Mouse (Mus musculus) kidney, embryonic 15.5 days (tissue): ENCODE results near the gene Rgs8. TPM values are rescaled to one million over a fixed set of nuclear protein-coding genes. Genes with fewer than 3 reads are reported as not detected.

ENCODE experiments used
- ATAC-seq: fragments of 200-750 bp; cut with Nextera tagmentation; replicated peaks from 2 replicates; pipeline ENCODE4 v1.8.0; 2017; ENCODE audit warnings: moderate TSS enrichment; ENCODE audit not compliant: low FRiP score
- H3K27ac ChIP-seq: fragments of 300-500 bp; sonication (generic); 2 replicates; pipeline ENCODE4 v1.5.1; 2015; ENCODE audit warnings: mild to moderate bottlenecking, inconsistent platforms
- H3K27me3 ChIP-seq: fragments of 300-500 bp; sonication (generic); 2 replicates; pipeline ENCODE4 v1.6.1; 2015; ENCODE audit warnings: inconsistent platforms
- H3K36me3 ChIP-seq: fragments of 300-500 bp; sonication (generic); 2 replicates; pipeline ENCODE4 v1.6.1; 2015; ENCODE audit warnings: inconsistent platforms
- H3K4me1 ChIP-seq: fragments of 300-500 bp; sonication (generic); 2 replicates; pipeline ENCODE4 v1.6.1; 2015; ENCODE audit warnings: inconsistent platforms
- H3K4me2 ChIP-seq: fragments of 300-500 bp; sonication (generic); 2 replicates; pipeline ENCODE4 v1.6.1; 2015; ENCODE audit warnings: moderate library complexity, mild to moderate bottlenecking, inconsistent platforms
- H3K4me3 ChIP-seq: fragments of 300-500 bp; sonication (generic); replicated peaks from 2 replicates; pipeline ENCODE4 v1.5.1; 2015; ENCODE audit warnings: mild to moderate bottlenecking, inconsistent platforms
- H3K9ac ChIP-seq: fragments of 300-500 bp; sonication (generic); 2 replicates; pipeline ENCODE4 v1.6.1; 2015; ENCODE audit warnings: mild to moderate bottlenecking, inconsistent platforms
- H3K9me3 ChIP-seq: fragments of 300-500 bp; sonication (generic); replicated peaks from 2 replicates; pipeline ENCODE4 v1.6.1; 2016; ENCODE audit warnings: inconsistent platforms
- WGBS: fragments of 180-500 bp; shearing (Covaris S2); methylation state at CpG from one replicate; pipeline ENCODE4 v1.1.7; 2015; ENCODE audit warnings: mixed read lengths; 5-methylcytosine and 5-hydroxymethylcytosine counted together
- polyA plus RNA-seq: library from polyadenylated mRNA; unstranded; fragments of >200 nt; fragmentation: Nextera tagmentation; extraction: Ambion mirVana; gene quantifications from 2 replicates; pipeline ENCODE4 v1.2.1, GENCODE M21; 2015

Gene Rgs8
- polyA plus RNA-seq, result 0.10 and 0.14 TPM in 2 replicates

DNA sequence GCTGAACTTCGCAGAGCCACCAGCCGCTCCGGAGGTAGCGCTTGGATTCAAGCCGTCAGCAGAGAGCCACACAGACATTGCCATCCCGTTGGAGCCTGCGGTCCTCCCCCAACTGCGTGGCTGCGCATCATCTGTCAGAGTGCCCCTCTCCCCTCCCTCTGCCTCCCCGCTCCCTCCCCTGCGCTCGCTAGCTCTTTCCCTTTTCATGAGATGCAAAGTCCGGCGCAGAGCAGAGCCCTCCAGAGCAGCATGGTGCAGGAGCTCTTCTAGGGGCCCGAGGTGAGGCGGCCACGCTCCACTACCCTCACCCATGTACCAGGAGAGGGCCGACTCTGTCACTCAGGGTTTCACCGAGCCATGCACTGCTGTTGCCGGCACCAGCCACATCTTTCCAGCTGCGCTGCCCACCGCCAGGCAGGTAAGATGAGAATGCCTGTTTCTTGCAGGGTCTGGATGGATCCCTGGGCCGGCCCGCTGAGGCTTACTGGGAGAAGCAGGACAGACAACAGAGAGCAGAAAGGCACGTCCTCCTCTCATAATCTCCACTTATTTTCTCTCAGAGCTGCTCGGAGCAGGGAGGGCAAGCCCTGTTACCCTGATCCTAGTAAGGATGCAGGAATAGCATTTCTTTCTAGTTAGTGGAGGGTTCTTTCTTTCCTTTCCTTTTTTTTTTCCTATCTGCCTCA, at the start of gene Rgs8:
Rgs8 (plus strand) TSS at position 88 of the 686 bp plus-strand sequence.
- no peaks in the 10 kb centered on the region for H3K36me3 ChIP-seq
- H3K4me3 ChIP-seq, result peak within 1 kb of the TSS; percentile 36
- peak within 1 kb of the TSS; percentile 62 for H3K4me2 ChIP-seq
- no peak within 1 kb of the TSS for H3K27ac ChIP-seq
- peaks cover 17% of the 10 kb centered on the region for H3K4me1 ChIP-seq
- peaks cover 46% of the 10 kb centered on the region for H3K27me3 ChIP-seq
- WGBS, result 3% methylated on average over 26 of the region's 26 CpGs
- no peaks in the 10 kb centered on the region for H3K9me3 ChIP-seq
- H3K9ac ChIP-seq, result peak within 1 kb of the TSS; percentile 30; the same call in 1 of the 2 replicates
- ATAC-seq, result peak; percentile 95

DNA sequence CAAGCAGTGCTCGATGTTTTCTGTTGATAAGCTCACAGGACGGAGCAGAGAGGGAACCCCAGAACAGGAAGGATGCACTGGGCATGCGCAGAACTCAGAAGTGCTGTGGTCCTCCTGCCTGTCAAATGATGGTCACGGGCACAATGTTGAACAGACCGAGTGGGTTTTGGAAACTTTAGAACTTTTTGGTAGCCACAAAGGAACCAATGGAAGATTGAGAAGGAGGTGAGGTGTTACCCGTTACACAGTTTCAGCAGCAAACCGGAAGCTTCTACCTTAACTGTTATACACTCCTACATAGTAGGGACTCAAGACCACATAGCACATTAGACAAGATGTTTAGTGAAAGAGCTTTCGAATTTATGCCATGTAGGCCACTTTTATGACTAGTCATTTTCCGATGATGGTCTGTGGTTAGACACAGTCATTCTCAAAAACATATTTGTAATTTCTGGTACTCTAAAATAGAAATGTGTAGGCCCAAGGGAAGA, 35.4 kb upstream of the Rgs8 start:
- 93% methylated on average over 9 of the region's 9 CpGs for WGBS
- no peak for ATAC-seq

DNA sequence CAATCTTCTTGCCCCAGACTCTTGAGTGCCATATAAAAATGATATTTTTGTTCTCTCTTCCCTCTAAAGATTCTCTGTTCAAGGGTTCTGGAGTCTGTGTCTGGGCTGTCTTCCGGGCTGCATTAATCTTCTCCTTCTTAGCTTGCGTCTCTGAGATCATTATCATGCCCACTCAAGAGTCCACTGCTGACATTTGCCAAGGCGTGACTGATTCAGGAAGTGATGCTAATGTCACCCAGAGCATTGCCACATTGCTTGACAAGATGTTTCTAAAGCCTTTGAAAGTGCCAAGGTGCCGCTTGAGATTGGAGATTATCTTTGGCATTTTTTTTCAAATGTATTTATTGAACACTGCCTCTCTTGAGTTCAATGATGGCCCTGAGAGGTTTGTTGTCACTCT, 29.8 kb upstream of the Rgs8 start:
- Histone ChIP-seq H3K9me3 (no peaks in the 10 kb centered on the region), H3K4me3 (no peak overlapping the region), H3K4me2 (no peak overlapping the region), H3K9ac (no peak overlapping the region), H3K27me3 (no peaks in the 10 kb centered on the region), H3K4me1 (no peaks in the 10 kb centered on the region), H3K27ac (no peak overlapping the region), H3K36me3 (no peaks in the 10 kb centered on the region)
- no peak for ATAC-seq
- WGBS, result 82% methylated on average over 4 of the region's 4 CpGs

More for the DNA sequence above, 35.4 kb upstream of the Rgs8 start:
- no peaks in the 10 kb centered on the region for H3K9me3 ChIP-seq
- no peaks in the 10 kb centered on the region for H3K4me1 ChIP-seq
- H3K4me3 ChIP-seq, result no peak overlapping the region
- H3K27me3 ChIP-seq, result no peaks in the 10 kb centered on the region
- no peak overlapping the region for H3K27ac ChIP-seq
- no peak overlapping the region for H3K9ac ChIP-seq
- no peak overlapping the region for H3K4me2 ChIP-seq
- no peaks in the 10 kb centered on the region for H3K36me3 ChIP-seq

DNA sequence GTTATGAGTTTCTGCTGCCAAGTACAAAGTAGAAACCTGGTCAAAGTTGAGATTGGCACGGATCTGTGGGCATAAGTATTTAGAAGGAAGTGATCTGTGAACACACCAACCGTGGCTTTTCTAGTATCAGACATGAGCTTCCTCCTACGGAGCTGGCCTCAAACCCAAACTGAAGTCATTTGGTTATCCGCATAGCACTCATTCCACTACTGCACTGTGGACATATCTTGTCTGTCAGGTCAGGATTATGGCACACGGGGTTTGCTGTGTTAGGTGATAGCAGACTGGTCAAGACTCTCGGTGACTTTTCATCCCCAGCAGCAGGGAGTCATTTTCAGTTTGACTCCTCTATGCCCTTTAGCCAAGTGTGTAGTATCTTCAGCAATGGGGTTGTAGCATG, 20.1 kb upstream of the Rgs8 start:
- no peak overlapping the region for H3K4me2 ChIP-seq
- H3K9me3 ChIP-seq, result no peaks in the 10 kb centered on the region
- ATAC-seq, result no peak
- H3K27ac ChIP-seq, result no peak overlapping the region
- no peak overlapping the region for H3K4me3 ChIP-seq
- H3K9ac ChIP-seq, result no peak overlapping the region
- no peaks in the 10 kb centered on the region for H3K27me3 ChIP-seq
- no peaks in the 10 kb centered on the region for H3K36me3 ChIP-seq
- no peaks in the 10 kb centered on the region for H3K4me1 ChIP-seq
- WGBS, result 86% methylated on average over 6 of the region's 6 CpGs

DNA sequence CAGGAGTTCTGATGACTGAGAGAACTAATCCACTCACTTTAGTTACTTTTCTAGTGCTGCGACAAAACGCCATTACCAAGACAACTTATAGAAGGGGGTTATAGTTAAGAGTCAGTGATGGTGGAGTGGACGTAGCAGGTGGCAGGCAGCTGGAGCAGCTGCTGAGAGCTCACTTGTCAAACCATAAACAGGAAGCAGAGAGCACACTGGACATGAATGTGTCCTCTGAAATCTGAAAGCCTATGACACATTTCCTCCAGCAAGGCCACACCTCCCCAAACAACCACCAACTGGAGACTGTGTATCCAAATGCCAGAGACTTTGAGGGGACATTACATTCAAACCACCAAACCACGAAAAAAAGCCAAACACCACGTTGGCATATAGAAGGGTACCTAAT, 17.8 kb upstream of the Rgs8 start:
- Histone ChIP-seq H3K9ac (no peak overlapping the region), H3K9me3 (no peaks in the 10 kb centered on the region), H3K4me3 (no peak overlapping the region), H3K27me3 (no peaks in the 10 kb centered on the region), H3K4me1 (no peaks in the 10 kb centered on the region), H3K36me3 (no peaks in the 10 kb centered on the region), H3K4me2 (no peak overlapping the region), H3K27ac (no peak overlapping the region)
- WGBS, result 84% methylated on average over 5 of the region's 5 CpGs
- no peak for ATAC-seq

DNA sequence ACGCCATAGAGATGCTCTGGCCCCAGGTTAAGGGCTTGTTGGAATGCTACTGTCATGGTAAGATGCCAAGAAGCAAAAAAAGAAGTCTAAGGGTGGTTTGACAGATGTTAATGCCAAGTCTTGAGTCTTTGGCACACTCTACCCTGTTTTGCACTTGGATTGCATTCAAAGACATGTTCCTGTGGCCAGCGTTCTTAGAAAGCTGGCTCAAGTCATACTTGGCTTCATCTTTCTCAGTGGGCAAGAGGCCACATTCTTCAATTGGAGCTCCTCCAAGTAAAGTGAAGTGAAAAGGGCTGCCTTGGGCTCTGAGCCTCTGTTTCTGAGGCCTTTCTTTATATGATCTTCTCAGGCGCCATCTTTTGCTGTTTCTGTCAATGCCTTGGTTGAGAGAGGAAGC, 17.3 kb upstream of the Rgs8 start:
- Histone ChIP-seq H3K4me3 (no peak overlapping the region), H3K27ac (no peak overlapping the region)
- no peak for ATAC-seq

DNA sequence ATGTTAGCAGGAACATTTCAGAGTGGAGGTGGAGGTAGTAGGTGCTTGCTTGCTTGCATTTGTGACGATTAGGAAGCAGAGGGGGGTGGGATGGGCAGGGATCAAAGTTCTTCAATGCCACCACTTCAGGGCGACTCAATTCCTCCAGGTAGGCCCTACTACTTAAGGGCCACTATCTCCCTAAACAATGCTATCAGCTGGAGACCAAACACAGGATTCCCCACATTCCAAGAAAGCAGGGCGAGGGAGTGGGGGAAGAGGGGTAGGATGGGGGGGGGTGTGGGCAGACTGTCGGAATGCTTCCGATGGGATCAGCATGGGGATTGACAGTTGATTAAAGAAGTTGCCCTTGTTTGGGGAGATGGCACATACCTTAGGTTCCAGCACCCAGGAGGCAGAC, 16.0 kb upstream of the Rgs8 start:
- no peaks in the 10 kb centered on the region for H3K9me3 ChIP-seq
- H3K36me3 ChIP-seq, result no peaks in the 10 kb centered on the region
- H3K27ac ChIP-seq, result no peak overlapping the region
- no peaks in the 10 kb centered on the region for H3K27me3 ChIP-seq
- H3K4me3 ChIP-seq, result no peak overlapping the region
- no peak overlapping the region for H3K9ac ChIP-seq
- 79% methylated on average over 5 of the region's 5 CpGs for WGBS
- no peak overlapping the region for H3K4me2 ChIP-seq
- ATAC-seq, result no peak
- H3K4me1 ChIP-seq, result peaks cover 8% of the 10 kb centered on the region

More for the DNA sequence above, 17.3 kb upstream of the Rgs8 start:
- Histone ChIP-seq H3K4me2 (no peak overlapping the region), H3K27me3 (no peaks in the 10 kb centered on the region), H3K9ac (no peak overlapping the region), H3K9me3 (no peaks in the 10 kb centered on the region), H3K36me3 (no peaks in the 10 kb centered on the region), H3K4me1 (no peaks in the 10 kb centered on the region)
- 86% methylated on average over 3 of the region's 3 CpGs for WGBS

DNA sequence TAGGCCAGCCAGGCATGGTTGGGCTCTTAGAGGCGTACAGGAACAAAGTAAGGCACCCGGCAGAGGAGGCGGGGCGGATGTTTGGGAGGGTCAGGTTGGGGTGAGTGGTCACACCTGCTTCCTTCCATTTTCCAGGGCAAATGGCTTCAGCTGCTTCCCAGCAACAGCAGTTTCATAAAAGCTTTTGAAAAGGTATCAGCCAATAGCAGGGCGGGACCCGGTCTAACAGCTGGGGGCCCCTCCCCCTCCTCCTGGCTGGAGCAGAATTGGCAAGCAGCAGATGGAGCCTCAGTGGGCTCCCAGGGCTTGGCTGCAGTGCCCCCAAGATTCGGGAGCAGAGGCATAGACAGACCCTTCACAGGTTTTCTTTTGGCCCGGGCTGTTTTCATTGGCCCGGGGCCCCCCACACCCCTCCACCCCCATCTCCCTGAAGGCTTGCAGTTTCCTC, 11.3 kb upstream of the Rgs8 start:
- H3K36me3 ChIP-seq, result no peaks in the 10 kb centered on the region
- peaks cover 17% of the 10 kb centered on the region for H3K4me1 ChIP-seq
- H3K27me3 ChIP-seq, result no peaks in the 10 kb centered on the region
- H3K9ac ChIP-seq, result peak overlapping the region; percentile 26; the same call in 1 of the 2 replicates
- peak overlapping the region; percentile 58 for H3K4me2 ChIP-seq
- no peaks in the 10 kb centered on the region for H3K9me3 ChIP-seq
- peak overlapping the region; percentile 89 for H3K27ac ChIP-seq
- H3K4me3 ChIP-seq, result peak overlapping the region; percentile 29
- peak; percentile 87 for ATAC-seq
- under 1% methylated on average over 9 of the region's 9 CpGs for WGBS

DNA sequence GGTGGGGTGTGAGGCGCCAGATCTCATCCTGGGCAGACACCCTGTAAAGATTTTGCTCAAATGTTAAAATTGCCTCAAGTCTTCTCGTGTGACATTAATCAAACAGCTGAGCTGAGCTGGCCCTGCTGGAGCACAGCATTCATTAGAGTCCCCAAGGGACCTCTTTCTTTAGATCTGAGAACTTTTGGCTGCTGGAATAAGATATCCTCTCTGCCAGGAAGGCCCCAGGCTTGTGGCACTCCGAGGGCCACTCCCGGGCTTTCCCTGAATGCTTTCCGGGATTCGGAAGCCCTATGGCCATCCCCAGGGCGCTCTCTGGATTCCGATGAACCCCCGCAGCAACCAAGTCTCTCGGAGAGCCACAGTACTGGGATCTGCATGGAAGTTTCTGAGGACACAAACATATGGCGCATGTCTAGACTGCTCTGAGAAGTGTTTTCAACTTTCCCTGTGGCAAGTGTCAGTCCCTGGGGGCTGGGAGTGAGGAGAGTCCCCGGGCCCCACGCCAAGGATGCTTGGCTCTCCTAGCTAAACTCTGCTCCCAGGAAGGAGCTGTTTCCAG, 10.8 kb upstream of the Rgs8 start:
- ATAC-seq, result peak; percentile 77
- Histone ChIP-seq H3K9me3 (no peaks in the 10 kb centered on the region), H3K4me2 (peak overlapping the region; percentile 58), H3K27me3 (no peaks in the 10 kb centered on the region), H3K4me3 (peak overlapping the region; percentile 29), H3K36me3 (no peaks in the 10 kb centered on the region), H3K4me1 (peaks cover 17% of the 10 kb centered on the region), H3K9ac (peak overlapping the region; percentile 26; the same call in 1 of the 2 replicates), H3K27ac (peak overlapping the region; percentile 89)
- 4% methylated on average over 13 of the region's 13 CpGs for WGBS

DNA sequence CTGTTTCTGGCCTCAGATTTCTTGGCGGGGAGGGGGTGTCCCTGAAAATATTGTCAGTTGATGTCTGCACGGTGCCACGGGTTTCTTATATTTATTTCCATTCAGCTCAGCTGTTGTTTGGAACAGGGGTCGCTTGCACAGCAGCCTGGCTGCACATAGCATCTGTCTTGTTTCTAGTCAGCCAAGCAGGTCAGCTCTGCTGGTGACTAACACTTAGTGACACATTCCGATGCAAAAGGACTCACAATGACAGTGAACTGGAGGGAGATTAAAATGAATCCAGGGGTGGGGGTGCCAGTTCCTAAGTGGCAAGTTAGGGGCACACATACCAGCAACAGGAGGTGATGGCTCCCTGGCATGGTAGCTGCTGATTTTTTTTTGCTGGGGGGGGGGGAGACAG, 849 bp downstream of the Rgs8 start:
- Histone ChIP-seq H3K9ac (no peak overlapping the region; the same call in 1 of the 2 replicates), H3K27ac (no peak overlapping the region), H3K9me3 (no peaks in the 10 kb centered on the region), H3K4me2 (peak overlapping the region; percentile 62), H3K27me3 (peaks cover 51% of the 10 kb centered on the region), H3K36me3 (no peaks in the 10 kb centered on the region), H3K4me1 (peaks cover 17% of the 10 kb centered on the region), H3K4me3 (peak overlapping the region; percentile 36)
- WGBS, result 13% methylated on average over 5 of the region's 5 CpGs
- ATAC-seq, result no peak

DNA sequence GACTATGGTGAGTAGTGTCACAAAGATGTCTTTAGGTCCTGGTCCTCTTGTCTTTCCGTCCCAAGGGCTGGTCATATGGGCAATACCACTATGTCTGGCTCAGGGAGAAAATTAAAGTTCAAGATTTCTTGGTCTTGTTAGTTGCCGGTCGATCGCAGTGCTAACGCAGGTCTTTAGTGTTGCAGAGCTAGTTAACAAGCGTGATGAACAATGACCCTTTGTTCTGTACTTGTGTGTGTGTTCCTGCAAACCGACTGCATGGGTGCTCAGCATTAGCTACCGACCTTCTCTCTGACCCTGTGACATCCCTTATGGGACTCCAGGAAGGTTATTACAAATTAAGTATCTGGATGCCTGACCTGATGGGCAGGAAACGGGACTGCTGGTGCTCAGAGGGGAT, 6.8 kb downstream of the Rgs8 start:
- no peak overlapping the region for H3K27ac ChIP-seq
- H3K4me1 ChIP-seq, result peaks cover 12% of the 10 kb centered on the region
- no peak overlapping the region for H3K4me2 ChIP-seq
- no peaks in the 10 kb centered on the region for H3K36me3 ChIP-seq
- ATAC-seq, result no peak
- no peaks in the 10 kb centered on the region for H3K9me3 ChIP-seq
- peaks cover 42% of the 10 kb centered on the region for H3K27me3 ChIP-seq
- H3K9ac ChIP-seq, result no peak overlapping the region
- no peak overlapping the region for H3K4me3 ChIP-seq
- 57% methylated on average over 9 of the region's 9 CpGs for WGBS

DNA sequence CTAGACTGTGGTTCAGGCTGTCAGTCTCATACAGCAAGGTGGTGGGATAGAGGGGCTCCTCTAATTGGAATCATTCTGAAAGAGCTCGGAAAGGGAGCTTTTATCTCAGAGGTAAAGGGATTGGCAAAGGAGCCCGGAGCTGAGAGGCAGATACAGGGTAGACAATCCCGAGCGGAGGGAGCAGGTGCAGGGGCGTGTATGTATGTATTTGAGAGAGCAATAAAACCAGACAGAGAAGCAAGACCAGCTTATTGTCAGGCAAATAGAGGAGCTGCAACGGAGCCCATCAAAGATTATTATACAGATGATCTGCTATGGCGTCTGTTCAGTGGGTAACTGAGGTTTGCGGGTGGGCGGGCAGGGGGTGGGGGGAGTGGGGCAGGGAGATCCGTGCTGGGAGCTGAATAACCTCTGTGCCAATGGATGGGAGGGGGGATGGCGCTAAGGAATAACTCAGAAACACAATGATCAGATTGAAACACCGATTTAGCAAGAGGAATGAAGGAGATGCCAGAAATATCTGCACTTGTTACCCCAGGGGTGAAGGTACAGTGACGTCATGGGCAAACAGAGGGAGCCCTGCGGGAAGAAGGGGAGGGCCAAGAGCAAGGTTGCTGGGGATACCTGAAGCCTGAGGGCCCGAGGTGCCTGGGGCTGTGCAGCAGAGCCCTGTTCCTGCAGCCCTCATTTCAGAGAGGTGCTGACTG, 8.3 kb downstream of the Rgs8 start:
- no peak overlapping the region for H3K4me3 ChIP-seq
- peaks cover 24% of the 10 kb centered on the region for H3K4me1 ChIP-seq
- no peak overlapping the region for H3K27ac ChIP-seq
- H3K4me2 ChIP-seq, result no peak overlapping the region
- no peaks in the 10 kb centered on the region for H3K9me3 ChIP-seq
- WGBS, result 29% methylated on average over 15 of the region's 15 CpGs
- H3K27me3 ChIP-seq, result peaks cover 55% of the 10 kb centered on the region
- no peak overlapping the region for H3K9ac ChIP-seq
- no peak for ATAC-seq
- no peaks in the 10 kb centered on the region for H3K36me3 ChIP-seq
